Mouse (Mus musculus): Measurements from ENCODE around the gene Timp1. TPM values are rescaled to one million over a fixed set of nuclear protein-coding genes. Genes with fewer than 3 reads are reported as not detected.
A peak's percentile ranks its signal among the peaks of the same experiment; 100 is the strongest.

The Timp1 gene
- polyA plus RNA-seq, 1 experiment from 2014 or later = 4.3 TPM

GRCm38 (mm10) chrX:20920844-20921364 lies 50.9 kb downstream of the Timp1 start, which contains the start of gene Syn1:
Gene Syn1, minus strand, starts transcription at chrX:20921004.
- Histone ChIP-seq H3K4me2 (replicated peaks) (peak within 1 kb of the TSS; percentile 62), H3K27me3 (ENCODE audit: control insufficient read depth, insufficient read depth, low read length) (no peaks in the 10 kb centered on the region), H3K9me3 (ENCODE audit: control insufficient read depth, low read length) (no peaks in the 10 kb centered on the region), H3K4me3 (replicated peaks; ENCODE audit: low read length) (peak within 1 kb of the TSS; percentile 58), H3K4me1 (replicated peaks; ENCODE audit: control insufficient read depth, insufficient read depth, low read length) (peaks cover 22% of the 10 kb centered on the region), H3K9ac (peak within 1 kb of the TSS; percentile 74), H3K27ac (peak within 1 kb of the TSS; percentile 73), H3K36me3 (replicated peaks; ENCODE audit: control insufficient read depth, insufficient read depth) (no peaks in the 10 kb centered on the region)
- WGBS = 16% methylated on average over 29 of the region's 44 CpGs
- ATAC-seq (ENCODE audit: low FRiP score) = peak; percentile 97
- peak; percentile 87 for DNase-seq (ENCODE audit: low spot score)

- H3K4me2 ChIP-seq (replicated peaks) = peak overlapping the region; percentile 62
- H3K4me3 ChIP-seq (replicated peaks; ENCODE audit: low read length) = peak overlapping the region; percentile 58
- DNase-seq (ENCODE audit: low spot score) (no peak), ATAC-seq (ENCODE audit: low FRiP score) (no peak; the same call in 1 of the 2 replicates)
- 41% methylated on average over 5 of the region's 5 CpGs for WGBS
- H3K36me3 ChIP-seq (replicated peaks; ENCODE audit: control insufficient read depth, insufficient read depth) = no peaks in the 10 kb centered on the region
- H3K9me3 ChIP-seq (ENCODE audit: control insufficient read depth, low read length) = no peaks in the 10 kb centered on the region
- H3K27me3 ChIP-seq (ENCODE audit: control insufficient read depth, insufficient read depth, low read length) = no peaks in the 10 kb centered on the region
- H3K9ac ChIP-seq = peak overlapping the region; percentile 20; the same call in 1 of the 2 replicates
- H3K27ac ChIP-seq = peak overlapping the region; percentile 57; the same call in 1 of the 2 replicates
- peaks cover 22% of the 10 kb centered on the region for H3K4me1 ChIP-seq (replicated peaks; ENCODE audit: control insufficient read depth, insufficient read depth, low read length)
These were observed 51.4 kb downstream of the Timp1 start for GRCm38 (mm10) chrX:20921366-20921765.

GRCm38 (mm10) chrX:20923506-20923905 lies 53.5 kb downstream of the Timp1 start:
- H3K36me3 ChIP-seq (replicated peaks; ENCODE audit: control insufficient read depth, insufficient read depth) = peaks cover 18% of the 10 kb centered on the region
- ATAC-seq (ENCODE audit: low FRiP score) (no peak), DNase-seq (ENCODE audit: low spot score) (no peak)
- no peaks in the 10 kb centered on the region for H3K27me3 ChIP-seq (ENCODE audit: control insufficient read depth, insufficient read depth, low read length)
- no peak overlapping the region for H3K4me3 ChIP-seq (replicated peaks; ENCODE audit: low read length)
- H3K9me3 ChIP-seq (ENCODE audit: control insufficient read depth, low read length) = no peaks in the 10 kb centered on the region
- H3K4me1 ChIP-seq (replicated peaks; ENCODE audit: control insufficient read depth, insufficient read depth, low read length) = peaks cover 12% of the 10 kb centered on the region
- no peak overlapping the region for H3K27ac ChIP-seq
- no peak overlapping the region for H3K9ac ChIP-seq
- no peak overlapping the region for H3K4me2 ChIP-seq (replicated peaks)
- 82% methylated on average over 1 of the region's 1 CpGs for WGBS

Small RNA genes within 50 kb of the gene (microRNA-seq; reads per million reads assigned to microRNA genes)
- gene Gm24824 = not detected
- 0.97 reads per million for gene Mir5617

Other genes starting within 250 kb of the Timp1 start
- 332 and 338 TPM in 2 replicates for gene Uba1, start 211.8 kb upstream of the Timp1 start, polyA plus RNA-seq (2014; fragmentation: Nextera tagmentation; extraction: Ambion mirVana)
- 126 and 142 TPM in 2 replicates for gene Cdk16, start 182.2 kb upstream of the Timp1 start, polyA plus RNA-seq (2014; fragmentation: Nextera tagmentation; extraction: Ambion mirVana)
- gene Usp11, start 166.3 kb upstream of the Timp1 start, polyA plus RNA-seq (2014; fragmentation: Nextera tagmentation; extraction: Ambion mirVana) = 81.4 and 91.6 TPM in 2 replicates
- gene Araf, start 72.4 kb upstream of the Timp1 start, polyA plus RNA-seq (2014; fragmentation: Nextera tagmentation; extraction: Ambion mirVana) = 340 and 353 TPM in 2 replicates
- 97.3 and 132 TPM in 2 replicates for gene Syn1, start 50.8 kb downstream of the Timp1 start, polyA plus RNA-seq (2014; fragmentation: Nextera tagmentation; extraction: Ambion mirVana)
- gene Cfp, start 61.4 kb downstream of the Timp1 start, polyA plus RNA-seq (2014; fragmentation: Nextera tagmentation; extraction: Ambion mirVana) = 4.8 and 5.7 TPM in 2 replicates
- gene Elk1, start 80.4 kb downstream of the Timp1 start, polyA plus RNA-seq (2014; fragmentation: Nextera tagmentation; extraction: Ambion mirVana) = 9.4 and 10.1 TPM in 2 replicates
- 23.3 and 28.6 TPM in 2 replicates for gene Uxt, start 91.9 kb downstream of the Timp1 start, polyA plus RNA-seq (2014; fragmentation: Nextera tagmentation; extraction: Ambion mirVana)
- gene Zfp182, start 192.2 kb downstream of the Timp1 start, polyA plus RNA-seq (2014; fragmentation: Nextera tagmentation; extraction: Ambion mirVana) = 8.2 and 8.5 TPM in 2 replicates
- not detected in 2 replicates for gene Spaca5, start 198.2 kb downstream of the Timp1 start, polyA plus RNA-seq (2014; fragmentation: Nextera tagmentation; extraction: Ambion mirVana)
- 4.8 and 5.1 TPM in 2 replicates for gene Zfp300, start 219.4 kb downstream of the Timp1 start, polyA plus RNA-seq (2014; fragmentation: Nextera tagmentation; extraction: Ambion mirVana)
- not detected in 2 replicates for gene Ssxa1, start 245.7 kb downstream of the Timp1 start, polyA plus RNA-seq (2014; fragmentation: Nextera tagmentation; extraction: Ambion mirVana)